Mouse (Mus musculus) myocyte (in vitro differentiated cells): ENCODE measurements around the gene Camta1. TPM values are rescaled to one million over a fixed set of nuclear protein-coding genes. Genes with fewer than 3 reads are reported as not detected.

Experiments
- H3K27me3 ChIP-seq: one replicate; pipeline ENCODE4 v1.6.1; 2011; ENCODE audit not compliant: control insufficient read depth, insufficient read depth, insufficient read length
- H3K36me3 ChIP-seq: one replicate; pipeline ENCODE4 v1.6.1; 2011; ENCODE audit not compliant: control insufficient read depth, insufficient read depth
- H3K4me2 ChIP-seq: one replicate; pipeline ENCODE4 v1.6.1; 2011; ENCODE audit warnings: low read depth, control low read depth
- H3K4me3 ChIP-seq: one replicate; pipeline ENCODE4 v1.5.1; 2011; ENCODE audit warnings: mild to moderate bottlenecking, control low read depth, moderate library complexity
- H3K79me2 ChIP-seq: one replicate; pipeline ENCODE4 v1.6.1; 2011; ENCODE audit not compliant: control insufficient read depth, insufficient read depth
- H3ac ChIP-seq: one replicate; pipeline ENCODE4 v1.6.1; 2011; ENCODE audit not compliant: control insufficient read depth, insufficient read length
- CEBPB ChIP-seq: IDR thresholded peaks from 2 replicates; pipeline ENCODE4 v1.6.1; 2011; ENCODE audit warnings: mild to moderate bottlenecking, moderate library complexity; ENCODE audit not compliant: poor library complexity, insufficient read depth, severe bottlenecking
- E2F4 ChIP-seq: IDR thresholded peaks from one replicate; pipeline ENCODE4 v1.6.1; 2011; ENCODE audit warnings: mild to moderate bottlenecking, control low read depth, moderate library complexity; ENCODE audit not compliant: insufficient read depth
- MAX ChIP-seq: IDR thresholded peaks from one replicate; pipeline ENCODE4 v1.6.1; 2011; ENCODE audit warnings: low read depth, mild to moderate bottlenecking, control low read depth
- MYOD1 ChIP-seq, 3 experiments: IDR thresholded peaks; one replicate each; pipeline ENCODE4 v1.6.1; 2011; ENCODE audit warnings: control low read depth in 2 of 3, low read depth in 2 of 3, mild to moderate bottlenecking in 2 of 3, moderate library complexity in 1 of 3; ENCODE audit not compliant: insufficient read length in 2 of 3, control insufficient read depth in 1 of 3
- MYOG ChIP-seq, 3 experiments: IDR thresholded peaks; one replicate each; pipeline ENCODE4 v1.6.1; 2011; ENCODE audit warnings: control low read depth in 2 of 3, low read depth in 2 of 3, mild to moderate bottlenecking in 2 of 3; ENCODE audit not compliant: insufficient read length in 2 of 3, control insufficient read depth in 1 of 3, insufficient read depth in 1 of 3
- POLR2A ChIP-seq: IDR thresholded peaks from one replicate; pipeline ENCODE4 v1.6.1; 2011; ENCODE audit warnings: low read depth, mild to moderate bottlenecking, control low read depth, moderate library complexity; ENCODE audit not compliant: insufficient read length
- POLR2AphosphoS2 ChIP-seq: IDR thresholded peaks from one replicate; pipeline ENCODE4 v1.6.1; 2011; ENCODE audit warnings: low read depth, control low read depth; ENCODE audit not compliant: insufficient read length
- REST ChIP-seq: IDR thresholded peaks from one replicate; pipeline ENCODE4 v1.6.1; 2011; ENCODE audit warnings: mild to moderate bottlenecking, control low read depth, moderate library complexity; ENCODE audit not compliant: insufficient read depth, insufficient read length
- SRF ChIP-seq: IDR thresholded peaks from one replicate; pipeline ENCODE4 v1.6.1; 2011; ENCODE audit warnings: low read depth; ENCODE audit not compliant: control insufficient read depth, insufficient read length
- TCF12 ChIP-seq: IDR thresholded peaks from one replicate; pipeline ENCODE4 v1.6.1; 2011; ENCODE audit warnings: mild to moderate bottlenecking, control low read depth; ENCODE audit not compliant: poor library complexity, insufficient read depth, severe bottlenecking
- TCF3 ChIP-seq: IDR thresholded peaks from one replicate; pipeline ENCODE4 v1.6.1; 2011; ENCODE audit warnings: low read depth, control low read depth; ENCODE audit not compliant: insufficient read length
- USF1 ChIP-seq: IDR thresholded peaks from one replicate; pipeline ENCODE4 v1.6.1; 2011; ENCODE audit warnings: low read depth, mild to moderate bottlenecking, control low read depth, moderate library complexity
- polyA plus RNA-seq: library from polyadenylated mRNA; unstranded; fragments of >200 nt; fragmentation: generic; extraction: Trizol; gene quantifications from one replicate; pipeline ENCODE4 v1.2.1, GENCODE M21; 2012; ENCODE audit warnings: missing spikeins

The Camta1 gene
- polyA plus RNA-seq, 1 experiment: 40.6 TPM

DNA sequence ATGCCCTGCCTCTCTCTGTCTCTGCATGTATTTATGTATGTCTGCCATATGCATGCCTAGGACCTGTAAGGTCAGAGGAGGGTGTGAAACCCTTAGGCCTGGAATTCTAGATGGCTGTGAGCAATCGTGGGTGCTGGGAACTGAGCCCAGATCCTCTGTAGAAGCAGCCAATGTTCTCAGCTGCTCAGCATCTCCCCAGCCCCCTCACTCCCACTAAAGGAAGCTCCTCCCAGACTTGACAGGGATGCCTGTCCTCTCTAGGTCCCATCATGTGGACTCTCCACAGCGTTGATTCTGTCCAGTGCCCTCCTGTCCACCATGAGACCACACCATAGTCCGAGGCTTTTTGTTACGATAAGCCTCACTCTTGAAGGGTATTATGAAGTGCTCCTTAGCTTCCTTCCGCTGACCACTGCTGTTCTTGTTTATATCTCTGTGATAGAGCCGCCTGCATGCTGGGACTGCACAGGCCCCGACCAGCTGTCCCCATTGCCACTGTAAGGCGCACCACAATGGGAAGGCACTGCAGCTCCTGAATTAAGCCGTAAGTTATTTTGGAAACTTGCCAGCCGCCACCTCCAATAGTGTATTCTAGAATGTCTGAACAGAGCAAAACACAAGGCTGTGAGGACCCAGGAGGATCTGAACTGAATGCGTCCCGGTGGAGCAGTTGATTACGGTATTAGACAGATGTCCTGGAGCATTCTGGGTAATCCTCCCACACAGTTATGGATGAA lies 905.1 kb downstream of the Camta1 start:
- H3K27me3 ChIP-seq: peaks cover 11% of the 10 kb centered on the region
- H3K79me2 ChIP-seq: no peaks in the 10 kb centered on the region
- H3K4me2 ChIP-seq: no peak overlapping the region
- TF ChIP-seq MYOD1 (IDR thresholded peaks at IDR 0.05; ENCODE audit: control insufficient read depth in 1 of 3, insufficient read length in 2 of 3, low read depth in 2 of 3) (peak in 1 of 3 experiments; percentile 13), POLR2A (no peak), REST (no peak), MYOG (IDR thresholded peaks at IDR 0.05; ENCODE audit: control insufficient read depth in 1 of 3, insufficient read depth in 1 of 3, insufficient read length in 2 of 3, low read depth in 2 of 3) (no peak), MAX (no peak)
- H3K36me3 ChIP-seq: no peaks in the 10 kb centered on the region
- H3K4me3 ChIP-seq: no peak overlapping the region
- no peak overlapping the region for H3ac ChIP-seq

DNA sequence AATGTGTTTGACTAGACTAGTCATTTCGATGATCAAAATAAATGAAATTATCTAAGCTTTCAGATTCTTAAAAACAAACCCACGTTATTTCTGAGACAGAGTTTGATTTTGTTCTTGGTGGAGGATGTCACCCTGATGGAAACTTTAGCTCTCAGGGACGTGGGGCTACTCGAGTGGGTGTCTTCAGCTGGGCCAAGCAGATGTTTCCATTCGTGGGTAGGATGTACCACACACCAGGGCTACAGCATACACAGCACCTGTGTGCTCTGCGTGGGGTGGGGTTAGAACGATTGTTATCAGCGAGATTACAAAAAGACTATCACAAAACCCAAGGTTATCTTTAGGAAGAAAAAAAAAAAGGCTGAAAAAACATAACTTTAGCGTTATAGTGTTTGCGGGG lies 910.7 kb downstream of the Camta1 start:
- Histone ChIP-seq H3ac (no peak overlapping the region), H3K79me2 (no peaks in the 10 kb centered on the region), H3K4me3 (no peak overlapping the region), H3K27me3 (peaks cover 39% of the 10 kb centered on the region), H3K36me3 (no peaks in the 10 kb centered on the region), H3K4me2 (no peak overlapping the region)
- TF ChIP-seq CEBPB (no peak), MAX (no peak), POLR2A (no peak), TCF3 (no peak), E2F4 (no peak), SRF (no peak), TCF12 (no peak), USF1 (no peak), MYOD1 (IDR thresholded peaks at IDR 0.05; ENCODE audit: control insufficient read depth in 1 of 3, insufficient read length in 2 of 3, low read depth in 2 of 3) (no peak), REST (no peak), POLR2AphosphoS2 (no peak), MYOG (IDR thresholded peaks at IDR 0.05; ENCODE audit: control insufficient read depth in 1 of 3, insufficient read depth in 1 of 3, insufficient read length in 2 of 3, low read depth in 2 of 3) (no peak)

DNA sequence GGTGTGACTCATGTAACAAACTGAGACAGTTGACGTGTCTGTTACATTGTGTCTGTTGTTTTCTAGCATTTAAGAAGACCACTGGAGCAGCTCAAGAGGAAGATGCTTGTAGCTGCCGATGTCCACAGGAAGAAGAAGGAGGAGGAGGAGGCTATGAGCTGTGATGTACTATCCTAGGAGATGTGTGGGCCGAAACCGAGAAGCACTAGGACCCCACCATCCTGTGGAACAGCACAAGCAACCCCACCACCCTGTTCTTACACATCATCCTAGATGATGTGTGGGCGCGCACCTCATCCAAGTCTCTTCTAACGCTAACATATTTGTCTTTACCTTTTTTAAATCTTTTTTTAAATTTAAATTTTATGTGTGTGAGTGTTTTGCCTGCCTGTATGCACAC lies 917.0 kb downstream of the Camta1 start:
- TF ChIP-seq USF1 (no peak), MYOG (IDR thresholded peaks at IDR 0.05; ENCODE audit: control insufficient read depth in 1 of 3, insufficient read depth in 1 of 3, insufficient read length in 2 of 3, low read depth in 2 of 3) (no peak), E2F4 (no peak), SRF (no peak), MYOD1 (IDR thresholded peaks at IDR 0.05; ENCODE audit: control insufficient read depth in 1 of 3, insufficient read length in 2 of 3, low read depth in 2 of 3) (no peak), TCF3 (no peak), POLR2A (no peak)
- Histone ChIP-seq H3ac (no peak overlapping the region), H3K4me3 (no peak overlapping the region), H3K79me2 (no peaks in the 10 kb centered on the region), H3K36me3 (no peaks in the 10 kb centered on the region), H3K4me2 (no peak overlapping the region), H3K27me3 (peaks cover 14% of the 10 kb centered on the region)

DNA sequence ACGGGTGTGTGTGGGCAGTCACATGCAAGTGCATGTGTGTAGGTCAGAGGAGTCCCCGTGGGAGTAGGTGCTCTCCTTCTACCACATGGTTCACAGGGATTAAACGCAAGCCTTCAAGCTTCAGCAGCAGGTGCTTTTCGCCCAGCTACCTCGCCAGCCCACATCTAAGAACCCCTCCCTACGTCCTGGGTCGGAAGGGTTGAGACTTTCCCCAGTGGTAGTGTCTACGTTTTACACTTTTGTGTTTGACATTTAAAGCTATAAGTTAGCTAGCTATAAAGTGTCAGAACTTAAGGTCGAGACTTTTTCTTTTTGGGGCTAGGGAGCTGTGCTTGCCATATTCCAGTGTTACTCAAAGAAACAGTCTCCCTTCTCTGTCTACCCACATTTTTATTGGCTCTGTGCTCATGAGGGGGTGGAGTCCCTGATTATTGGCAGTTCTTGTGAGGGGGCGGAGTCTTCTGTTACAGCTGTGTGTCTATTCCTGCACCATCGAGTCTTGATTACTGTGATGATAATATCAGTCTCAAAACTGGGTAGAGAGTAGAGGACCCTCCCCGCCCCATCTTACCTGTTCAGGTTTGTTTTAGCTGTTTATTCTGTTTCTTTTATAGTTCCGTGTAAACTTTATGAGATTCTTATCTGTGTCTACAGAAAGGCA lies 921.6 kb downstream of the Camta1 start:
- TF ChIP-seq MYOD1 (IDR thresholded peaks at IDR 0.05; ENCODE audit: control insufficient read depth in 1 of 3, insufficient read length in 2 of 3, low read depth in 2 of 3) (peak in 2 of 3 experiments; percentile 18 to 36), USF1 (no peak)
- no peak overlapping the region for H3K4me3 ChIP-seq

DNA sequence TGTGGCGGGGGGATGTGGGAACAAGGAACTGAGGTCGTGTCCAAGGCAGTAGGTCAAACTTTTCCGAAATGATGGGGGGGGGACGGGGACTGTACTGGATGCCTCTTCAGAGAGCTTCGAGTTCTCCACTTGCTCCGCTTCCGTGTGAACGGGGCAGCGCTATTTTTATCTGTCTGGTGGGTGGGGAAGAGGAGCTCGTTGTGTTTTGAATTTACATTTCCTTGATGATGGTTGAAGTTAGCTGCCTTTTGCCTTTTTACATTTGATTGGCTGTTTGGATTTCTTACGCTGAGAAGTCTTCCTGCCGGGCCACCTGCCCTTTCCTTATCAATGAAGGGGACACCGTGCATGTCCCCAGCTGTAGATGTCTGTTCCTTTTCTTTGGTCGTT lies 923.6 kb downstream of the Camta1 start:
- Histone ChIP-seq H3K27me3 (no peaks in the 10 kb centered on the region), H3K36me3 (no peaks in the 10 kb centered on the region), H3K4me3 (no peak overlapping the region), H3K79me2 (no peaks in the 10 kb centered on the region), H3K4me2 (no peak overlapping the region), H3ac (no peak overlapping the region)
- no peak for TF ChIP-seq TCF12
- no peak for TF ChIP-seq REST
- no peak for TF ChIP-seq SRF
- no peak for TF ChIP-seq POLR2A
- TF ChIP-seq MAX: no peak
- no peak for TF ChIP-seq MYOD1 (IDR thresholded peaks at IDR 0.05; ENCODE audit: control insufficient read depth in 1 of 3, insufficient read length in 2 of 3, low read depth in 2 of 3)
- TF ChIP-seq E2F4: no peak
- no peak for TF ChIP-seq TCF3
- no peak for TF ChIP-seq CEBPB
- no peak for TF ChIP-seq MYOG (IDR thresholded peaks at IDR 0.05; ENCODE audit: control insufficient read depth in 1 of 3, insufficient read depth in 1 of 3, insufficient read length in 2 of 3, low read depth in 2 of 3)
- no peak for TF ChIP-seq POLR2AphosphoS2
- no peak for TF ChIP-seq USF1

More for the DNA sequence above, 921.6 kb downstream of the Camta1 start:
- Histone ChIP-seq H3K4me2 (no peak overlapping the region), H3K27me3 (no peaks in the 10 kb centered on the region), H3K36me3 (no peaks in the 10 kb centered on the region), H3ac (no peak overlapping the region), H3K79me2 (no peaks in the 10 kb centered on the region)
